Mouse (Mus musculus) forelimb bud, embryonic 11.5 days (tissue): ENCODE data around the gene Hmx1.
A peak's percentile ranks its signal among the peaks of the same experiment; 100 is the strongest.

ENCODE experiments used
- DNase-seq: peaks from one replicate; pipeline ENCODE4 v3.0.0-alpha.2; 2012; ENCODE audit warnings: low read depth, low spot score

Hmx1 gene

DNA sequence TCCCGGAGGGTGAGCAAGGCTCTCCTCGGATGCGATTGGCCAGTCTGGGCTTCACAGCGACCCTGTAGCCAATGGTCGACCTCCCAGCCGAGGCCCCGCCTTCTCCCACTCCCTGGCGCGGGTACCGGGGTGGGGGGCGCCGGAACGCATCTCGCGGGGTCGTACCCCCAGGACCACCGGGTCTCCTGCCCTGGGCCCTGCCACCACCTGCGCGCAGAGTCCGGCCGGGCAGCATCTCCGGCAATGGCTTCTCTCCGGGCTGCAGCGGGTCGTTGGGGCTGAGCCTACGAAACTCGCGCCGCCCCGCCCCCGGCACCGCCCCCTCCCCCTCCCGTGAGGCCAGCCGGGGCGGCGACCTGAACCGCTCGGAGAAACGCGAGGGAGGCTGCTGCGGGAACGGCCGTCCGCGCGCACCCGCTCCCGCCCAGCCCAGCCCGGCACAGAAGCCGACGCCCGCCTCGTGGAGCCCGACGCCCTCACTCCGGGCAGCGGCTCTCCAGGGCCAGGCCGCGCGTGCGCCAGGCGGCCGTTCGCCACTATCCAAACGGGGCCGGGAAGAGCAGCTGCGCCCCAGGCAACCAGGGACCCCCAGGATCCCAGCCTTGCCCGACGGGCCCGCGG is at the start of gene Hmx1:
Hmx1 (plus strand) TSS at position 618 of the 621 bp plus-strand sequence.
- DNase-seq = peak; percentile 68

DNA sequence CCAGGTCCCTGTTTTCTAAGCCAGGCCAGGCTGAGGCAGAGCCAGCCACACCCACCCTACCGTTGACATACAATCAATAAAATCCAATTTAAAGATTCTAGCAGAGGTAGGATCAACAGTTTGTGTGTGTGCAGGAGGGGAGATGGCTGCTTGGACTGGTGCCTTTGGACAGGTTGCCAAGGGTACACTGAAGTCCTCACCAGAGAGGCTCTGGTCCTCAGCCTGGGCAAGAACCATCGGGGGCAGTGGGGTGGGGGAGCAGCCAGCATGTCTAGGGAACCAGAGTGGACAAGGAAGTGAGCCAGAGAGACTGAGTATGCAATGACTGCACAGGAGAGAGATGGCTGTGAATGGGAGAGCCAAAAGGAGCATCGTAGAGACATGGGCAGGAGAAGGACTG is 43.8 kb upstream of the Hmx1 start:
- DNase-seq = no peak

DNA sequence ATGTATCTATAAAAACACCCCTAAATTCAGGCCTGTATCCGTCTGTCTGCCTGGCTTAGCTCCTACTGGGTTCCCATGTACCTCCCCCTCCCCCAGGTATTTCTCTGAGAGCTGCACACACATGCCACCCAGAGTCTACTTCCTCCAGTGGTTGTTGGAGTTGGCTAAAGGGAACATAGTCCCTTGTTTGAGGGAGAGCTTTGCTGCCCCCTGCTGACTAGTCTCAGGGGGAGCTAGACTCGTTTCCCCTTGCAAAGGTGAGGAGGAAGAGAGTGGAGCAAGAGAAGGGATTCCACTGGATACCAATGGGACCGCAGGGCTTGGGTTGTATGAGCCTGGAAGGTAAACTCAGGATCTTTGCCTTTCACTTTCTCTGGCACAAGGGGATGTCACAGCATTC is 40.1 kb upstream of the Hmx1 start:
- peak; percentile 70 for DNase-seq

DNA sequence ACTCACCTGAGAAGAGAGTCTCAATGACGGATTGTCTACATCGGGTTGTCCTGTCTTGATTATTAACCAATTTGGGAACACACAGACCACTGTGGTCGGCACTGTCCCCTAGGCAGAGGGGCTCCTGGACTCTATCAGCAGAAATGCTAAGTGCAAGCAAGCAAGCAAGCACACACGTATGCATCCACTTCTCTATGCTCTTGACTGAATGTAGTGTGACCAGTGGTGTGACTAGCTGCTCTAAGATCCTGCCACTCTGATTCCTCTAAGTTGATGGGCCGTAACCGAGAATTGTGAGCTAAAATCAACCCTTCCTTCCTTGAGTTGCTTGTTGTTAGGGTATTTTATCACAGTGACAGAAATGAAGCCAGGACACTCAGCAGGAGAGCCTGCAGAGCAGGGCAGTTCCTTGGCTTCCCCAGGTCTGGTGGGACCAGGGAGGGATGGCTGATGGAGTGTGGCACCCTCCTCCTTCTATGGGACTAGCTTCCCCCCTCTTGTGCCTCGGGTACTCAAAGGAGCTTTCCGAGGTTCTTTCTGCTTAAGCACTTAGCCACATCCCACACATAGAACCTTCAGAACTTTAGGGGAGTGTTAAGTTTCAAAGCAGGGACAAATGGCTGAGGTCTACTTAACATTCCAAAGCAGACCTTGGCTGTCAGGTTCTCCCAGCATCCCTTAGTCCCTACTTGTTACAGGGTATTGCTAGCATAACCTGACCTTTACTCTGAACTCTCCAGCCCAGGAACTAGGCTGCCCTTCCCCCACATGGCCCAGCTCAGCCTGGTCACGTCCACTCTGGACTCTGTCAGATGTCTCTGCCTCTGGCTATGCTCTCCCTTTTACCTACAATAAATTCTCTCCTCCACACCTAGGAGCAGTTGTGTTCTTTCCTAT is 31.1 kb upstream of the Hmx1 start:
- DNase-seq = peak; percentile 18

DNA sequence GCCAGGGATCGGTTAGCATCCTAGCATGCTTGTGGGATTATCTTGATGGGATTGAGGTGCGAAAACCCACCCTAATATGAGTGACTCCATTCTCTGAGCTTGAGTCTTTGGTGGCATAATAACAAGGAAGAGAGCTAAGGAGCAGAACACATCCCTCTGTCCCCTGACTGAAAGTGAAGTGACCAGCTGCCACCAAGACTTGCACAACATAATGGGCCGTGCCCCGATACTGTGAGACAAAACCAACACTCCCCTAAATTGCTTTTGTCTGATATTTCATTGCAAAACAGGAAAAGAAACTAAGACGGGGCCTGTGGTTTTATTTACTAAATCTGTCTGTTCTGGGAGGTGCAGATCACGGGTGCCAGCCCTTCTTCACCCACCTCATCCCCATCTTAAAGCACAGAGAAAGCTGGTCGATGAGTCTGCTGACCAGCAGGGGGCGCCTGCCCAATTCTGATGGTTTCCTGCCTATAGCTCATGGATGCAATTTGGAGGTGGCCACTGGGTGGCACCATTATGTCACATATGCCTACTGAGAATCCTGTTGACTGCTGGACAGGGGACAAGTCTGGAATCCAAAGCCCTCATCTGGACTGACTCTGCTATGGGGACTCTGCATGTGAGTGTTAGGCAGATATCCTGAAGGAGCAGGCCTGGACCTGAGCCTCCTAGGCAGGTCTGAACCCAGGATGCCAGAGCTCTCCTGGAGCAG is 27.2 kb upstream of the Hmx1 start:
- peak; percentile 94 for DNase-seq

DNA sequence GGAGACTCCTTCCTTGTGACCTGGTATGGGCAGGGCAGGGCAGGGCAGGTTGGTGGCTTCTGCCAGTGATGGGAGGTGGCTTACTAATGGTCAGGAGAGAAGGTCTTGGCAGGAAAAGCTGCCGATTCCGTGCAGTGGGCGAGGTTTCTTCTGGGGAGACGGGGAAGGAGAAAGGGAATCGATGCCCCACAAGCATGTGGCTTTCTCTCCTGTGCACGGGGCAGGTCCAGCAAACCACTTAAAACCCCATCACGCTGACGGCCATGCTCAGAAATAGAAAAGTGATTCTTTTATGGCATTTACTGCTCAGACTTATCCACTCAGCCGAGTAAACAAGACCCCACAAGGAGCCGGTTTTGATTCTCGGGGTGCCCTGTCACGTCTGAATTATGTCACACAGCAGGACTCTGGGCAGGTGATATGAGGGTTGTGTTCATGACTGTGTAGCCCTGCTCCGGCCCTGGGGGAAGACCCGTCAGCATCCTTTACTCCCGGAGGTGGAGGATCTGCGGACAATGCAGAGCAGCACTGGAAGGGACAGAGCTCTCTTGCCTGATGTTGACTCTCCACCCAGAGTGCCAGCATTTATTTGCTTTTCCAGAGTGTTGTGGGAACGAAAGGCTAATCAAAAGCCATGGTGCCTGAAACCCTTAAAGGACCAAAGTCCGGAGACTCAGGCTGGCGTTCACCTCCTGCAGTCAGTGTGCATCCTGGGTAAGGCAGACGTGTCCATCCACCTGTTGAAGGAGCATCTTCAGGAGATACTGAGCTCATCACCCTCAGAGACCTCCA is 22.5 kb upstream of the Hmx1 start:
- no peak for DNase-seq

DNA sequence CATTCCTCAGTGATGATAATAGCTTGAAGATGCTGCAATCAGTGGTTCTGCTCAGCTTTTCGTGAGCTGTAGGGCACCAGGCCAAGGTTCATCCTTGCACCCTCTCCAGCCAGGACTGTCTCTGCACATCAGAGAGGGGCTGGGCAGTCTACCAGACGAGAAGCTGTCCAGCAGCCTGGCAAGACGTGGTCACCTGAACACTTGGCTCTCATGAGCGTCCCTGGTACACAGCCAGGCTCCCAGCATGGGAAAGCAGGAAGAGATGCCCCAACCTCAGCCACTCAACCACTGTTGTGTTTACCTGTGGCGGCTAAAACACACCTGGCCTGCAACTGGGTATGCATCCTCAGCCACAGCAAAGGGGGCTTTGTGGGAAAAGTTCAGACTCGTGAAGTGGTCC is 20.0 kb upstream of the Hmx1 start:
- no peak for DNase-seq

DNA sequence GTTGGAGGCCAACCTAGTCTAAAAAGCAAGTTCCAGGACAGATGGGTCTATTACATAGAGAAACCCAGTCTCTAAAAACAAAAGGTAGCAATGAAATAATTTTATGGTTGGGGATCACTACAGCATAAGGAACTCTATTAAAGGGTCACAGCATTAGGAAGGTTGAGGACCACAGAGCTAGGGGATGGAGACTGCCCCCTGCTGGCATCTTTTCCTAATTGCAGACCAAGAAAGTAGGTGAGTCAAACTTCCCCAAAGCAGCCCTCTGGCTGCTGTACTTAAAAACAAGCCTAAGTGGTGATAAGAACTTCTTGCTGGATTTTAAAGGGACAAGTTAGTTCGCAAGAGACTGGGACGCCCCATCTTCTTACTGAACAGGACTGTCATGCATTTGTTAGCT is 9.8 kb upstream of the Hmx1 start:
- DNase-seq = no peak

DNA sequence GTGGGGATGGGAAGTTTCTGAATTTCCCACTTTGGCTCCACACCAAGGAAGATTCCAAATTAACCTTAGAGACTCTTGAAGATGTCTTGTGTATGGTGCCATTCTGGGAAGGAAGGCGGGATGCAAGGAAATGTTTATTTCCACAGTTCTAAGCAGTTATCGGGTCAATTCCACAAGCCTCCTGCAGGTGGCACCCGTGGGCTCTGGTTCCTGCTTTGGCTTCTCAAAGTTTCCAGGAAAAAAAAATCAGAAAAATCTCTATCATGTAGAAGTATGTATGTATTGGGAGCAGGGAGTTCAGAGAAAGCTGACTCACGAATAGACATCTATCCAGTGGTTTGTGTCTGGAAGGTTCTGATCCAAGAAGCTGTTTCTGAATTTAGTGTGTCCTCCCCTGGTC is 9.1 kb upstream of the Hmx1 start:
- DNase-seq = peak; percentile 63

DNA sequence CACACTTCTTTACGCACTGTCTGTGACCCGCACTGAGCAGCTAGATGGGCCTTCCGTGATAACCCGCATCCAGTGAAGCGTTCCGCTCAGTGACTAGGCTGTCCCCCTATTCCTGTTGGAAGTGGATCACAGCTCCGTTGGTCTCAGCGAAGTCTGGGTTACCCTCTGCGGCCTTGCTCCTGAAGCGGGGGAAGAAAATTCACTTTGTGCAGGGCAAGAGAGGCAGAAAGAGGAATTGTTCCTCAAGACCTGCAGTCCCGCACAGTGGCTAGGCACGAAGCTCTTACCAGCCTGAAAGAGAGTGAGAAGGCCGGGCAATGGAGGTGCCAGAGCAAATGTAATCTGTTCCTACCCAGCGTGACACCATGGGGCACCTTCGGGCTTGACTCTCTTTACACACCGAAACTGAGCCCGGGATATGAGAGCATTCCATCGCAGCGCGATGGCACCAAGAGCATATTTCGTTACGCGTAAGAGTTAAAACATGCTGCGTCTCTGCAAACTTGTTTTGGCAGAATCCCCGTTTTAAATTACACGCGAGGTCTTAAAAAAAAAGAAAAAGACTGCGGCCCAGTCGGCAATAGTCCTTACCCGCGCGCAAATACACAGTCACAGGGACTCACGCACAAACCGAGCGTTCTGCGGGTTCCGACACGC is 946 bp upstream of the Hmx1 start:
- no peak for DNase-seq

DNA sequence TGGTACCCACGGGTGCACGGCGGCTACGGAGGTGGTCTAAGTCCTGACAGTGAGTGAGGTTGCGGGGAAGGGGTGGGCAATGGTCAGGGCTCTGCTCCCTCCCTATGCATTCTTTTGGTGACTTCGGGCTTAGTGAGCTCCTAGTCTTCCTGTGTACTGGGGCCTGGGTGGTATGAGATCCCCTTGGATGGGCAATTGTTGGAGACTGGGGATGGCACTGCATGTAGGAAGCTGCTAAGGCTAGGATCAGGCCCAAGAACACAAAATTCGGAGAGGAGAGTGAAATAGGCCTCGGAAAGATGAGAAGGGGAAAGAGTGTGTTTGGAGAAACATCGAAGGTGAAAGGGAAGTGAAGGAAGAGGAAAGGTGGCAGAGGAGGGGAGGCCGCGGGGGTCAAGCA is 533 bp downstream of the Hmx1 start:
- no peak for DNase-seq

DNA sequence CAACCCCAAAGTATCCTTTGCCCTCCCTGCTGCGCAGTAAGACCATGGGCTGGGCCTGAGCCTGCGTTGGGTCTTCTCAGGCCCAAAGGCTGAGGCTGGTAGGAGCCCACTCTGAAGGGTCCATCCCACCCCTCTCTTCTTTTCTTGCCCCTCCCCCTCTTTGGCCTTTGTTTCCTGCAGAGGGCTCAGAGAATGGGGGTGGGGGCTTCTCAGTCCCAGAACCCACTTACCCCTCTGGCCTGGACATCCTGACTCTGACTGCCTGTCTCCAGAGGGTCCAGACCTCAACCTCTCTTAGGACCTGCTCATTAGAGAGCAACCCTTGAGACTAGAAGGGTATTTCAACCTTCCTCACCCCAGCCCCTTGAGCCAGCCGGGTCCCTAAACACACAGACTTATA is 1.0 kb downstream of the Hmx1 start:
- DNase-seq = no peak

DNA sequence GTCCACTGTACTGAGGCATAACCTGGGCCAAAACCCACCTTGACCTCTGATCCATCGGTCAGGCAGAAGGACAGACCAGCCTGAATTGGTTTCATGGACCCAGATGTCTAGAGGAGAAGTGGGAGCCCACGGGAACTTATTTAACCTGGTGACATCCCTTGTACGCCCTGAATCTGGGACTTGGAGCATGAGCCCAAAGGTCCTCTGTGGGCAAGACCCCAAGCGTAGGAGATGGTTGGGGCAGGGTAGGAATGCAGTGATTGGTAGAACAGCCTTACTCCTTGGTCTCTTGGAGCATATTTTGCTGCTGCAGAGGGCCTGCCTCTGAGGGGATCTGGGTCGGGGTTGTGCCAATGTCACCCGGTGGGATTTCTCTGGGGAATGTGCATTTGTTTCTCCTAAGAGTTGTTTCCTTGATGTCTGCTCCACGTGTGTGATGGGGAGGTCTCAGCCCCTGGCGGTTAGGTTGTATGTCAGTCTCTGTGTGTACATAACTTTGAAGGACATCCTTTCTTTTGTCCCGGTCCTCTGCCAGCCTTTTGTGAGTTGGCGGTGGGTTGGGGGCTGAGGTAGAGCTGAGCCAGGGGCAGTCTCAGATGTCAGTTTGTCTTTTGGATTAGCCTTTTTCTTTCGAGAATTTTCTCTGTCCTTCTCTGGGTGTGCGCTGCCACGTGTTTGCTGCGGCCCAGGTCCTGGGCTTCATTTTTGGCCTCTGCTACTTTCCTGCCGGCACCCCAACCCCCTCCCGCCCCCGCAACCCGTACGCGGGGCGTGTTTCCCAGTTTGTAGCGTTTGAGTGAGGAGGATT is 2.1 kb downstream of the Hmx1 start:
- no peak for DNase-seq

DNA sequence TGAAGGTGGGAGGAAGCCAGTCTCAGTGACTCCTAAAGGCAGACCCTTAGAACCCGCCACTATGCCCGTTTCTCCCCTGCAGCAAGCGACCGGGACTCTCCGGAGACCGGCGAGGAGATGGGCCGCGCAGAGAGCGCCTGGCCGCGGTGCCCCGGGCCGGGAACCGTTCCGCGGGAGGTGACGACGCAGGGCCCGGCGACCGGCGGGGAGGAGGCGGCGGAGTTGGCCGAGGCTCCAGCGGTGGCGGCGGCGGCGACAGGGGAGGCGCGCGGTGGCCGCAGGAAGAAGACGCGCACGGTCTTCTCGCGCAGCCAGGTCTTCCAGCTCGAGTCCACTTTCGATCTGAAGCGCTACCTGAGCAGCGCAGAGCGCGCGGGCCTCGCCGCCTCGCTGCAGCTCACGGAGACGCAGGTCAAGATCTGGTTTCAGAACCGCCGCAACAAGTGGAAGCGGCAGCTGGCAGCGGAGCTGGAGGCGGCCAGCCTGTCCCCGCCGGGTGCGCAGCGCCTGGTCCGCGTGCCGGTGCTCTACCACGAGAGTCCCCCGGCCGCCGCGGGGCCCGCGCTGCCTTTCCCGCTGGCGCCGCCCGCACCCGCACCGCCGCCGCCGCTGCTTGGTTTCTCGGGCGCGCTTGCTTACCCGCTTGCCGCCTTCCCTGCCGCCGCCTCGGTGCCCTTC is 2.9 kb downstream of the Hmx1 start:
- no peak for DNase-seq

DNA sequence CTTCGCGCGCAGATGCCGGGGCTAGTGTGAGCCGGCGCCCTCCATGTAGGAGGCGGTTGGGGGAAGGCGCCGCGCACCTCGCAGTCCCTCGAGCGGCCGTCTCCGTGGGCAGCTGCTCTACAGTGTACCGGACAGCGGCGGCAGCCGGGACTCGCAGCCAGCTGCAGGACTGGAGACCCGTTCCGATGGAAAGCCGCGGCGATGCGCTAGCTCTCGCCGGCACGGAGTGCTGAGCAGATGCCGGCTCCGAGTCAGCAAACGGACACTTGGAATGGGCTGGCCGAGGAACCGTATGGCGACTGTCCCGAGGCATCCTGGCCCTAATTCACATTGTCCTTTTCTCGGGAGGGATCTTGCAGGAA is 3.4 kb downstream of the Hmx1 start:
- DNase-seq = no peak

DNA sequence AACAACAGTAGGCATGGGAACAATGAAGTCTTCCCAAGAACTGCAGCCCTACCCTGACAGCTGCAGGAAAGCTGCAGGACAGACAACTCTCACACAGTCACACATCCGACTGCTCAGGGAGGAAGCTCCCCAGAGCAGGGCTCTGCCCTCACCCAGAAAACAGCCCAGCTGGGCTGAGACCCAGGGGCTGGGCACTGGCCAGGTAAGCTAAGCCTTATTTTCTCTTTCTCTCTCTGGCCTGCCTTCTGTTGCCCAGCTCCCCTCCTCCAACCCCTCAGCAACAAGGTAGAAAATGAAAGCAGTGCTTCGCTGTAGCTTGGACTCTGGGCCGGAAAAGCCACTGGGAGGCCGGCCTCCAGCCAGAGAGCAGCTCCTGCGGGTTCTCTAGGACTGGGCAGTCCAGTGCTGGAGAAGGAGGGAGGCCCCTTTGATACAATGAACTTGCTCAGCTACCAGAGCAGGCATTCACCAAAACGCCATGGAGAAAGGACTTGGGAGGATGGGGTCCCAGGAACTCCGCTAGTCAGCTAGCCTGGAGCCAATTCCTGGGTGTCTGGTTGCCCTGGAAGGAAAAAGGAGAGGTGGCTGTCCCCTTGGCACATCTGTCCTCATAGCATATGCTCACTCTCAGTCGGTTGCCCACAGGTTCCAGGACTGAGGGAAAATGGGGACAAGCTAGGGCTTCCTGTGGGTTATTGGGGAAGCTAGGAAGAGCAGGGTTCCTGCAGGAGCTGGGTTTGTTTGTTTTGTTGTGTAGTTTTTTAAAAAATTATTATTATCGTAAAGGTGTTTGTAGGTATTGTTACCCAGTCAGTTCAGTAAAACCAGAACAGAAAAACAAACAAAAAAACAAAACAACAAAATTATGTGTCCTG is 6.9 kb downstream of the Hmx1 start:
- DNase-seq = no peak

DNA sequence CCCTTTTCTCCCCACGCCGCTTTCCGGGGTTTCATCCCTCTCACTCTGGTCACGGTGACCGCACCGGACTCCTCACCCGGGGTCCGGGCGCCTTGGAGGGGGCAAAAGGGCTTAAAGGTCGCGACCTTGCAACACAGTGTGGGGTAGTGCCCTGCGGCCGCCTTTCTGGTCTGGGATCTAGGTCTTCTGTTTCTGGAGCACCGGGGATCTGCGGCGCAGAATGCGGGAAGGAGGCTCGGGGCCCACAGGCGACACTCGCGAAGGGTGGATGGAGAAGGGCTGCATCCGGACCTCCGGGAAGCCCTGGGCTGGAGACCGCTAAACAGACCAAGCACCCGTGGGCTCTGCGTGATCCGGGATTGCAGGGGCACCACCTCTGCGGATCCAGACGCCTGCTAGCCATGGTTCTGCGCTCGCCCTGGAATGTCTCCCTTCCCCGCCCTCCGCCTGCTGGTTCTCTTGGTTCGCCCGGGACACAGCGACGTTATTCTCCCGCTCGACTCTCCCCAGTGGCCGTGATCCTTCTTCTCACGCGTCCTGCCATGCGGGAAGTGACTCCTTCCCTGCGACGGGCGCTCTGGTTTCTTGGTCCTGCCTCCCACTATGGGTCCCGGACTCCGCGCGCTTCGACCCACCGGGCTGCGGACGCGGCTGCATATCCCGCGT is 8.2 kb downstream of the Hmx1 start:
- no peak for DNase-seq

DNA sequence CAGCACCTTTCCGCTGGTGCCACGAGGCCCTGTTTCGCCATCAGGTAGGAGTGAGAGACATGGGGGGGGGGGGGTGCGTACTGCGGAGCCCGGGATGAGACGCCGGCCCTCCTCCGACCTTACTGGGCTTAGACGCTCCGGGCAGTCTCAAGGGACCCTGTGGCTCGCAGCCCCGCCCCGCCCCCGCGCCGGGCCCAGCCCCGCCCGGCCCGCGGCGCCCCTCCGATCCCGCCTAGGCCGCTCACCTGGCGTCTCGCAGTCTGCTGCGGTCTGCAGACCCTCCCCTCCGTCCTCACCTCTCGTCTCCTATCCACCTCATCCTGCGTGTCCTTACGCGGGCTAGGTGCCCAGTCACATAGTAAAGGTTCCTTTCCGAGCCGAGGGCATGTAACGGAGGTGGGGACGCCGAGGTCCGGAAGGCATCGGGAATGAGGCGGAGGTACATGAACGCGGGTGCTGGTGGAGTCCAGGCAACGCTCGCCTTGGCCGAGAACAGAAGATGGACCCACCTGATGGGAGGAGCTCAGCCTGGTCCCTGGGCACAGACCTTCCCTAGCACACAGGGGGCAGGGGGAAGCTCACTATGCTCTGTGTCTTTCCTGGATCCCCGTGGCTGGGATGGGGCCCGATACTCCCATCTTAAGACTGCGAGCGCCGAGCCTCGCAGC is 8.9 kb downstream of the Hmx1 start:
- no peak for DNase-seq
